Mouse (Mus musculus) intestine, embryonic 16.5 days (tissue): ENCODE data around the gene Fastkd2. TPM values are rescaled to one million over a fixed set of nuclear protein-coding genes. Genes with fewer than 3 reads are reported as not detected.
A peak's percentile ranks its signal among the peaks of the same experiment; 100 is the strongest.

ENCODE experiments used
- ATAC-seq: fragments of 200-750 bp; cut with Nextera tagmentation; 2 replicates; pipeline ENCODE4 v1.8.0; 2017; ENCODE audit warnings: moderate TSS enrichment, moderate library complexity
- H3K27ac ChIP-seq: fragments of 300-500 bp; sonication (generic); 2 replicates; pipeline ENCODE4 v1.5.1; 2014; ENCODE audit warnings: mild to moderate bottlenecking, low read length
- H3K27me3 ChIP-seq: fragments of 300-500 bp; sonication (generic); replicated peaks from 2 replicates; pipeline ENCODE4 v1.6.1; 2014; ENCODE audit warnings: low read length, control low read depth, mixed read lengths; ENCODE audit not compliant: control insufficient read depth, insufficient read depth
- H3K36me3 ChIP-seq: fragments of 300-500 bp; sonication (generic); 2 replicates; pipeline ENCODE4 v1.6.1; 2014; ENCODE audit warnings: low read length, control low read depth; ENCODE audit not compliant: control insufficient read depth, insufficient read depth
- H3K4me1 ChIP-seq: fragments of 300-500 bp; sonication (generic); 2 replicates; pipeline ENCODE4 v1.6.1; 2014; ENCODE audit warnings: low read length, control low read depth, mixed read lengths; ENCODE audit not compliant: control insufficient read depth, insufficient read depth
- H3K4me2 ChIP-seq: fragments of 300-500 bp; sonication (generic); 2 replicates; pipeline ENCODE4 v1.6.1; 2014; ENCODE audit warnings: low read depth, low read length, control low read depth
- H3K4me3 ChIP-seq: fragments of 300-500 bp; sonication (generic); 2 replicates; pipeline ENCODE4 v1.5.1; 2014; ENCODE audit warnings: mild to moderate bottlenecking, low read length
- H3K9ac ChIP-seq: fragments of 300-500 bp; sonication (generic); 2 replicates; pipeline ENCODE4 v1.6.1; 2014; ENCODE audit warnings: low read depth, low read length
- H3K9me3 ChIP-seq: fragments of 300-500 bp; sonication (generic); 2 replicates; pipeline ENCODE4 v1.6.1; 2016; ENCODE audit warnings: low read length, control low read depth; ENCODE audit not compliant: control insufficient read depth
- WGBS: fragments of 180-500 bp; shearing (Covaris S2); extraction: QIAGEN DNeasy Blood & Tissue Kit; methylation state at CpG from one replicate; pipeline ENCODE4 v1.1.7; 2014; 5-methylcytosine and 5-hydroxymethylcytosine counted together
- polyA plus RNA-seq: library from polyadenylated mRNA; unstranded; fragments of >200 nt; fragmentation: Nextera tagmentation; extraction: Ambion mirVana; gene quantifications from 2 replicates; pipeline ENCODE4 v1.2.1, GENCODE M21; 2015

Gene Fastkd2
- polyA plus RNA-seq: 66.6 and 71.7 TPM in 2 replicates

DNA sequence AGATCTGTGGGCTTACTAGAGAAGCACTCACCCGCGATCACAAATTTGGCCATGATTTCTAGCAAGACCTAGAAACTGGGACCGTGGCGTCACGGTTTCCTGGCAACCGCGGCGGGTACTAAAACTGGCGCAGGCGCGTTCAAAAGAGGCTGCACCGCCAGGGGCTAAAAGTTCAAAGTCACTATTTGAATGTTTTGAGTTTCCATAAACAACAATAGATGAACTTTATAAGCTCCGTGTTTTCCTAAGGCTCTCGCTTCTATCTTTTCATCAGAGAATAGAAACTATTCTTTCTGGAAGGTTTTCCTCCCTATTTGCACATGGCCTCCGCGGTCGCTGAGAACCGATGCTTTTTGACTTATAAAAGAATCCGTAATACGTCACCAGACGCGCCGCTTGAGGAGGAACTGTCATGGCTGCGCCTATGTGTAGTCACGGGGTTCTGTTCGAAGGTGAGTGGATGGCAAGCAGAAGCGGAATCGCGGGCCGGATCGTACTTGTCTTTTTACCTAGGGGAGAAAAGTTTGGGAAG is at the start of gene Fastkd2, which contains the start of gene Mdh1b:
TSS of gene Fastkd2 (plus strand) at position 375 of the 532 bp plus-strand sequence.
TSS of gene Mdh1b (minus strand) at position 79 of the 532 bp plus-strand sequence.
- H3K4me3 ChIP-seq: peak within 1 kb of the TSS; percentile 75
- H3K4me2 ChIP-seq: peak within 1 kb of the TSS; percentile 79
- H3K4me1 ChIP-seq: peaks cover 15% of the 10 kb centered on the region
- 0 out of 2 replicates have a peak within 1 kb of the TSS, but pooled peaks have one; percentile 23 for H3K27ac ChIP-seq
- peak; percentile 95 for ATAC-seq
- peak within 1 kb of the TSS; percentile 70 for H3K9ac ChIP-seq
- H3K27me3 ChIP-seq: 0 out of 2 replicates have a peak, but pooled peaks cover 3% of the 10 kb centered on the region
- WGBS: under 1% methylated on average over 31 of the region's 31 CpGs
- H3K9me3 ChIP-seq: no peaks in the 10 kb centered on the region
- H3K36me3 ChIP-seq: no peaks in the 10 kb centered on the region

DNA sequence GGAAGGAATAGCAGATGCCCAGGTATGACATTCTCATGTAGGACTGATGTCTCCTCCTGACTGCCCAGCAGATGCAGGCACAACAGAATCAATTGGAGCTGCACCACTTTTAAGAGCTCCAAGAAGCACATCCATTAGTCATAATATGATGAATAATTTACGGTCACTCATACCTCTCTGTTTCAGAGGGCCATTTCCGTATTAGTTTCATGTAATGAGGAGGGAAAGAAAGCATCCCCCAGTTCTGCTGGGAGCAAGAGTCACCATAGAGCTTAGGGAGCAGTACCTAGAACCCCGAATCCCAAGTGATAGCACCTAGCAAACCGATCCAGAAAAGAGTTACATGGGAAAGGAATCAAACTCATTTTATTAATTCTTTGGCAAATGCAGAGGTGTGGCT is 43.6 kb upstream of the Fastkd2 start, which contains the start of gene Dytn:
TSS of gene Dytn (minus strand) at position 101 of the 400 bp plus-strand sequence.
- Histone ChIP-seq H3K4me2 (no peak within 1 kb of the TSS), H3K36me3 (no peaks in the 10 kb centered on the region), H3K27me3 (no peaks in the 10 kb centered on the region; the same call in 1 of the 2 replicates), H3K9ac (no peak within 1 kb of the TSS), H3K4me1 (no peaks in the 10 kb centered on the region), H3K27ac (no peak within 1 kb of the TSS), H3K4me3 (no peak within 1 kb of the TSS), H3K9me3 (no peaks in the 10 kb centered on the region)
- no peak for ATAC-seq
- WGBS: 90% methylated on average over 4 of the region's 4 CpGs

DNA sequence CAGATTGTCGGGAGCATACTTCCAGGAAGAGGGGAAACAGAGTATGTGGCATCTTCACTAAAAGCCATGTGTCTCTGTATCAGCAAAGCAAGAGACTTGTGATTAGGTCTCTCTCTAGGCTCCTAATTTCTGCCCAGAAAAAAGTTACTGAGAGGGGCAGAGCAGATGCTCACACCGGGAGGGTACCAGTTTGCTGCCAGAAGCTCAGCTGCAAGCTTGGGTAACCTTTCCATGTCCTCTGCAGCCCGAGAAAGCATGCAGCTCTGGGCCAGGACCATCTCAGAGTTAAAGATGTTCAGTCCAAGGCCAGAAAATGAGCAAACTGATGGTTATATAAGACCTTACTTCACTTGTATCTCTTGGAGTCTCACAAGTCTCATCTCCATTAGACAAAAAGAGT is 33.6 kb upstream of the Fastkd2 start:
- no peaks in the 10 kb centered on the region for H3K27me3 ChIP-seq
- no peak for ATAC-seq

DNA sequence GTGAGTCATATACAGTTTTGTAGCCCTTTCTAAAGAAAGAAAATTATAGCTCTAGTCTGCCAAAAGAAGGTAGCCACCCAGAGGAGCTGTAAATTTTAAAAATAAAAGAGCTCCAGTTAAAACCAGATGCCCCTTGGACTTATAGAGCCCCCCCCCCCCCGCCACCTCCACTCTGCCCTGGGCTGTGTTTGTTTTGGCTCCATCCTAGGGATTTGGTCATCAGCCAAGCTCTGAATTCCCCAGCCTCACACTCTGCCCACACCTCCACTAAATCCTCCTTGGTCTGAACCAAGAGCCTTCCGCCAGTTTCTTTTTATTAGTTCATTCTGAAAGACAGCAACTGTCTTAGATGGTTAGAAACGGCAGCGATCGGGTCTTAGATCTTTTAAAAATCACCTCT is 24.7 kb upstream of the Fastkd2 start:
- no peak overlapping the region for H3K27ac ChIP-seq
- no peaks in the 10 kb centered on the region for H3K9me3 ChIP-seq
- no peak for ATAC-seq
- H3K4me3 ChIP-seq: no peak overlapping the region
- H3K4me2 ChIP-seq: no peak overlapping the region
- no peaks in the 10 kb centered on the region for H3K36me3 ChIP-seq
- no peaks in the 10 kb centered on the region for H3K27me3 ChIP-seq
- H3K4me1 ChIP-seq: no peaks in the 10 kb centered on the region
- 55% methylated on average over 5 of the region's 5 CpGs for whole genome bisulfite sequencing
- H3K9ac ChIP-seq: no peak overlapping the region

More for the DNA sequence above, 33.6 kb upstream of the Fastkd2 start:
- Histone ChIP-seq H3K4me2 (no peak overlapping the region), H3K9ac (no peak overlapping the region), H3K36me3 (no peaks in the 10 kb centered on the region), H3K4me3 (no peak overlapping the region), H3K9me3 (no peaks in the 10 kb centered on the region), H3K27ac (no peak overlapping the region), H3K4me1 (no peaks in the 10 kb centered on the region)
- WGBS: 79% methylated on average over 3 of the region's 3 CpGs

DNA sequence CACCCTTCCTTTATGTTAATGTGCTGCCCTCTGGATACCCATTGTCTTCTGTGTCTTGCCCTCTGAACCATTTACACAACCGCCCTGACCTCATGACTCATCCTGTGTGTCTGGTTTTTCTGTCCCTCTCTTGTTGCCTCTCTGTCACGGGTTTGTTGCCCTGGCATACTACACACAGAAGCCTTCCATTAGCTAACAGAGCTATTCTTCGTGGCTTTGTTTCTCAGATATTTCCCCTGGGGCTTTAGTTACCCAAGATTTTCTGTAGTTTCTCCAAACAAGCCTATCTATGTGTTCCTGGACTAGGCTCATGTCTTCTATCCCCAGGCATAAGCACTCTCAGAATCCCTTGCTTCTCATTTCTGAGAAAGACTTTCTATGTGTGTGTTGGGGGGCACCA is 21.5 kb upstream of the Fastkd2 start:
- Histone ChIP-seq H3K4me1 (no peaks in the 10 kb centered on the region), H3K4me3 (no peak overlapping the region), H3K27ac (no peak overlapping the region), H3K4me2 (no peak overlapping the region), H3K27me3 (no peaks in the 10 kb centered on the region; the same call in 1 of the 2 replicates), H3K9ac (no peak overlapping the region), H3K9me3 (no peaks in the 10 kb centered on the region), H3K36me3 (no peaks in the 10 kb centered on the region)
- no peak for ATAC-seq
- WGBS: 60% methylated on average over 3 of the region's 3 CpGs

DNA sequence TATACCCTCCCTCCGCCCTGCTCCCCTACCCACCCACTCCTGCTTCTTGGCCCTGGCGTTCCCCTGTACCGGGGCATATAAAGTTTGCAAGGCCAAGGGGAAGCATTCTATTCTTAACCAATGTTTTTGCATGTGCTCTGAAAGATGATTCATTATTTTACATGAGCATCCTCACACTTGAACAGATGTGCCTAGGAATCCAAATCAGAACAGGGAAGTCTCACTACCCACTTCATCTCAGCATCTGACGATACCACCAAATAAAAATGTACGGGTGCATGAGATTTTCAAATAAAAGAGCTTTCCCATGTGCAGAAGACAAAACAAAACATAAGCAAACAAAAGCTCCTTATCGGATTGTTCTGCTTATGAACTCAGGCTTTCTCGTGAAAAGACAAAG is 10.3 kb upstream of the Fastkd2 start:
- no peaks in the 10 kb centered on the region for H3K27me3 ChIP-seq
- 82% methylated on average over 7 of the region's 7 CpGs for WGBS
- no peaks in the 10 kb centered on the region for H3K36me3 ChIP-seq
- H3K9me3 ChIP-seq: no peaks in the 10 kb centered on the region
- H3K27ac ChIP-seq: no peak overlapping the region
- no peak for ATAC-seq
- H3K4me3 ChIP-seq: no peak overlapping the region
- H3K9ac ChIP-seq: no peak overlapping the region
- H3K4me1 ChIP-seq: no peaks in the 10 kb centered on the region
- no peak overlapping the region for H3K4me2 ChIP-seq

DNA sequence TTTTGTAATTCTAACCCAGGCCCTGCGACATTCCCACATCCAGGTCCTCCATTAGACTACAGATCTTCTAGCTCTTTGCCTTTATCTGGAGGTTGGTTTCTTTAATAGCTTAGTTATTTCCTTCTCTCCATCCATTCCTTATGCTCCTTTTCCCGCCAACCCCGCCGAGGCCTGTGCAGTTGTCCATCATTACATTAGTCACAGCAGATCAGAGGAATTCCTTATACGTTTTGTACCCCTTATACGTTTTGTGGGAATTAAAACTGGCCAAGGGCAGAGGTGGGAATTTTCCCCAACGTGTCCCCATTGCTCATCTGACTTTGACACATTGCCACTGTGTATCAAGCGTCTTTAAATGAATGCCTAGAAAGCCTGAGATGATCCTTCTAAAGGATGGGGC is 618 bp upstream of the Fastkd2 start:
- peak overlapping the region; percentile 75 for H3K4me3 ChIP-seq
- 0 out of 2 replicates have a peak, but pooled peaks cover 3% of the 10 kb centered on the region for H3K27me3 ChIP-seq
- H3K27ac ChIP-seq: no peak overlapping the region
- no peaks in the 10 kb centered on the region for H3K36me3 ChIP-seq
- H3K9ac ChIP-seq: peak overlapping the region; percentile 55; the same call in 1 of the 2 replicates
- no peak; the same call in none of the 2 replicates for ATAC-seq
- peaks cover 15% of the 10 kb centered on the region for H3K4me1 ChIP-seq
- peak overlapping the region; percentile 79 for H3K4me2 ChIP-seq
- no peaks in the 10 kb centered on the region for H3K9me3 ChIP-seq
- WGBS: 50% methylated on average over 8 of the region's 8 CpGs

DNA sequence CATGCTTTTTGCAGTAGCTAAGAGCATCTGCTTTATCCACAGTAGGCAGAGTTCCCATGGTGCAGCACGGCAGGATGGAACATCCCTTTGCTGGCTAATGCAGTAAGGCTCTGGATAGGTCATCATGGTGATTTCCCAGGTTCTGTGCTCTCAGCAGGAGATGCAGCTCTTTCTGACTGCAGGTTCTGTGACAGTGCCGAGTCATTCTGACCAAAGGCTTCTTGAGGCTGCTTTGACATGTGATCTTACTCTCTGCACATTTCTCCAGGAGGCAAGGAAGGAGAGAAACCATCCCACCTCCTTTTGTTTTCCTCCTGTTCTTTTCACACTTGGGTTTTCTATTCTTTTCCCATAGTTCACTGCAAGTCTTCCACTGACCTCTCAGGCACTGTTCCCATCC is 25.6 kb downstream of the Fastkd2 start:
- Histone ChIP-seq H3K9ac (no peak overlapping the region), H3K27ac (no peak overlapping the region), H3K4me1 (no peaks in the 10 kb centered on the region), H3K4me2 (no peak overlapping the region), H3K4me3 (no peak overlapping the region), H3K9me3 (no peaks in the 10 kb centered on the region), H3K27me3 (no peaks in the 10 kb centered on the region), H3K36me3 (0 out of 2 replicates have a peak, but pooled peaks cover 3% of the 10 kb centered on the region)
- 57% methylated on average over 2 of the region's 2 CpGs for WGBS
- no peak for ATAC-seq

DNA sequence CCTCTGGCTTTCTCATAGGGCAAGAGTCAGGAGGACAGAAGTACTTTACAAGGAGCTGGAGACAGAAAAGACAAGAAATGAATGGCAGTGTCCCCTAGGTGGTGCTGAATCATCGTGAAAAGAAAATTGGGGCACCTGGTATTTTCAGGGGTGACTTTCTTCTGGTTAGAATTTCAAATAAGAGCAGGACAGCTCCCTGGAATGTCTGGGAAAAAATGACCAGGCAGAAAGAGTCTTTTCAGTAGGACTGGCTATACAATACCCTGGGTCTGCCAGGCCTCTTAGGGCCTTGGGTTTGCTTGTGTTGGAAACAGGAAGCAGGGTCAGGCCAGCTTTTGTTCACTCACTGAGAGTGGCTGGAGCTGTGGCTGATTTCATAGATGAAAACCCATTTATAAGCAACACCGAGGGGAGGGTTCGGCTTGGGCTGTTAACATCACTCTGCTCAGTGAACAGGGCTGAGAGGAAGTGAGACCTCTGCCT is 32.8 kb downstream of the Fastkd2 start:
- H3K27ac ChIP-seq: no peak overlapping the region
- no peaks in the 10 kb centered on the region for H3K36me3 ChIP-seq
- H3K4me2 ChIP-seq: no peak overlapping the region
- H3K4me3 ChIP-seq: no peak overlapping the region
- 21% methylated on average over 3 of the region's 3 CpGs for WGBS
- H3K4me1 ChIP-seq: no peaks in the 10 kb centered on the region
- no peak overlapping the region for H3K9ac ChIP-seq
- no peaks in the 10 kb centered on the region for H3K9me3 ChIP-seq
- ATAC-seq: peak; percentile 50
- no peaks in the 10 kb centered on the region for H3K27me3 ChIP-seq
